ENCODE assay signal across 8 mouse cellular contexts in the genomic region with DNA sequence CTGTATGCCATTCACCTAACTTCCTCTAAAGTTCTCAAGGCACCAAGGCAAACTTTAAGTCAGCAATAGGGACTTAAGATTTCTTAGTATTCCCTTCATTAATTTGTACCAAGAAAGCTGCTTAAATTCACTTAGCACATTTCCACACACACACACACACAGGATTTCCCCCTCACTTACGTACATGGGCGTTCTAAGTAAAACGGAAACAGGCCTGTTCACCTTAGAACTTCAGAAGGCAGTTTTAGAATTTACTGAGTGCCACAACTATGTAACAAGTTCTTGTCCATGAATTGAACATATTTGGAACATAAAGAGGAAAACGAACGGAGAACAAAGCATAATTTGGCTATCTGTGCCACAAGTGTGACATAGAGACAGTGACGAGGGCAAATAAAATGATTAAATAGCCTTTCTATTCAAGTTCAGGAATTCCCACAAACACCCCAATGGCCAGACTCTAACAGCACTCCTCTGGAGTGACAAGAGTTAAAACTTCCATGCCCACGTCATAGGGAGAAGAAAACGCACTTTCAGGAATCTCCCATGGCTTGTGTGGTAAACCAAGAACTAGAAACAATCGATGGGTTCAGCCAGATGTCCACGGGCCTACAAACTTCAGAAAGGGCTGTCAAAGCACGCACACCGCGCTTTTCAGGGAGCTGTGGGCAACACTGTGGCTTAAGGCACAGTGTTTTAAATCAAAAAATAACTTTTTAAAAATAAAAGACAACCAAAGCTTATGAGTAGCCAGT. TPM values are rescaled to one million over a fixed set of nuclear protein-coding genes. Genes with fewer than 3 reads are reported as not detected.
DNase-seq lines count a peak whose midpoint lies in the region; ATAC-seq and TF ChIP-seq lines count a peak whose summit lies in the region.

No protein-coding gene starts in this region.

- no peaks in the 10 kb centered on the region for H3K27me3 ChIP-seq in embryonic facial prominence, embryonic 13.5 days
- H3K27me3 ChIP-seq in hindbrain, embryonic 15.5 days = no peaks in the 10 kb centered on the region
- no peaks in the 10 kb centered on the region for H3K27me3 ChIP-seq in lung, embryonic 15.5 days

- intact Hi-C loops in left cerebral cortex, adult 2 months (cut with DNase I) = no loop called here

- H3K27ac ChIP-seq in left cerebral cortex, adult 2 months = peak overlapping the region; percentile 48; the same call in 1 of the 2 replicates
- peak overlapping the region; percentile 89 for H3K27ac ChIP-seq in embryonic facial prominence, embryonic 13.5 days
- no peak overlapping the region for H3K27ac ChIP-seq in hindbrain, embryonic 15.5 days (replicated peaks)
- peak overlapping the region; percentile 97 for H3K27ac ChIP-seq in lung, embryonic 15.5 days

- peak overlapping the region; percentile 87 for H3K9ac ChIP-seq in embryonic facial prominence, embryonic 13.5 days
- no peak overlapping the region for H3K9ac ChIP-seq in hindbrain, embryonic 15.5 days
- peak overlapping the region; percentile 62 for H3K9ac ChIP-seq in lung, embryonic 15.5 days

- ATAC-seq in embryonic facial prominence, embryonic 13.5 days (ENCODE audit: insufficient number of reproducible peaks, insufficient read depth, low FRiP score, low TSS enrichment, low read depth) = no peak
- ATAC-seq in hindbrain, embryonic 15.5 days (ENCODE audit: low FRiP score, low read depth) = no peak
- ATAC-seq in lung, embryonic 15.5 days (ENCODE audit: borderline replicate concordance, extremely low read depth, low FRiP score, low TSS enrichment) = no peak

- WGBS in embryonic facial prominence, embryonic 13.5 days = 27% methylated on average over 13 of the region's 13 CpGs
- WGBS in hindbrain, embryonic 15.5 days = 59% methylated on average over 13 of the region's 13 CpGs
- 19% methylated on average over 13 of the region's 13 CpGs for WGBS in lung, embryonic 15.5 days

- TF ChIP-seq CTCF in left cerebral cortex, adult 2 months (IDR thresholded peaks at IDR 0.05) = no peak

- no peaks in the 10 kb centered on the region for H3K9me3 ChIP-seq in embryonic facial prominence, embryonic 13.5 days
- H3K9me3 ChIP-seq in hindbrain, embryonic 15.5 days = no peaks in the 10 kb centered on the region
- H3K9me3 ChIP-seq in lung, embryonic 15.5 days = no peaks in the 10 kb centered on the region

- peaks cover 32% of the 10 kb centered on the region for H3K4me1 ChIP-seq in embryonic facial prominence, embryonic 13.5 days
- peaks cover 13% of the 10 kb centered on the region; the same call in 1 of the 2 replicates for H3K4me1 ChIP-seq in hindbrain, embryonic 15.5 days (replicated peaks)
- peaks cover 44% of the 10 kb centered on the region for H3K4me1 ChIP-seq in lung, embryonic 15.5 days

- H3K4me2 ChIP-seq in embryonic facial prominence, embryonic 13.5 days = peak overlapping the region; percentile 72
- peak overlapping the region; percentile 95 for H3K4me2 ChIP-seq in hindbrain, embryonic 15.5 days
- H3K4me2 ChIP-seq in lung, embryonic 15.5 days = peak overlapping the region; percentile 71

- peak overlapping the region; percentile 100 for H3K4me3 ChIP-seq in left cerebral cortex, adult 2 months
- peak overlapping the region; percentile 86 for H3K4me3 ChIP-seq in embryonic facial prominence, embryonic 13.5 days
- peak overlapping the region; percentile 96 for H3K4me3 ChIP-seq in hindbrain, embryonic 15.5 days
- H3K4me3 ChIP-seq in lung, embryonic 15.5 days = peak overlapping the region; percentile 58

- peaks cover 29% of the 10 kb centered on the region for H3K36me3 ChIP-seq in embryonic facial prominence, embryonic 13.5 days
- peaks cover 19% of the 10 kb centered on the region for H3K36me3 ChIP-seq in hindbrain, embryonic 15.5 days
- peaks cover 34% of the 10 kb centered on the region for H3K36me3 ChIP-seq in lung, embryonic 15.5 days

- no peak for DNase-seq in left cerebral cortex, adult 2 months (ENCODE audit: extremely low spot score in 1 of 2, low spot score in 2 of 2)
- DNase-seq in left cerebral cortex, adult 18-20 months (ENCODE audit: low spot score in 2 of 2) = no peak
- DNase-seq in thymus, postnatal 14 days = peak; percentile 42
- no peak for DNase-seq in gastrocnemius, adult 8-10 months (ENCODE audit: low spot score in 2 of 2)
- no peak for DNase-seq in retina, postnatal 1 day

RNA-seq across cellular contexts. Expression of a gene that starts 18.4 kb away (rescaled TPM):
- 1 to 10 TPM; 4.8 to 5.3 TPM for total RNA-seq in left cerebral cortex, adult 2 months (2021)
- total RNA-seq in left cerebral cortex, adult 18-20 months (2021) = 1 to 10 TPM; 4.4 to 5.2 TPM
- 5.3 and 5.5 TPM in 2 replicates for polyA plus RNA-seq in embryonic facial prominence, embryonic 13.5 days (2015; fragmentation: Nextera tagmentation; extraction: Ambion mirVana)
- polyA plus RNA-seq in hindbrain, embryonic 15.5 days (2015; fragmentation: Nextera tagmentation; extraction: Ambion mirVana) = 1.7 and 1.8 TPM in 2 replicates
- 7.5 and 8.0 TPM in 2 replicates for polyA plus RNA-seq in lung, embryonic 15.5 days (2015; fragmentation: Nextera tagmentation; extraction: Ambion mirVana)
- 1 to 10 TPM in 2 of 4 experiments, under 1 TPM in 2; 0.61 to 1.1 (median 0.93) TPM for total RNA-seq in gastrocnemius, adult 8-10 months (2022)
